Mouse (Mus musculus) telencephalon, adult 2 months (tissue): ENCODE results near the gene Rasip1.

Experiments
- DNase-seq: peaks from one replicate; pipeline ENCODE4 v3.0.0-alpha.2; 2011; ENCODE audit warnings: low read depth, low spot score

The Rasip1 gene

DNA sequence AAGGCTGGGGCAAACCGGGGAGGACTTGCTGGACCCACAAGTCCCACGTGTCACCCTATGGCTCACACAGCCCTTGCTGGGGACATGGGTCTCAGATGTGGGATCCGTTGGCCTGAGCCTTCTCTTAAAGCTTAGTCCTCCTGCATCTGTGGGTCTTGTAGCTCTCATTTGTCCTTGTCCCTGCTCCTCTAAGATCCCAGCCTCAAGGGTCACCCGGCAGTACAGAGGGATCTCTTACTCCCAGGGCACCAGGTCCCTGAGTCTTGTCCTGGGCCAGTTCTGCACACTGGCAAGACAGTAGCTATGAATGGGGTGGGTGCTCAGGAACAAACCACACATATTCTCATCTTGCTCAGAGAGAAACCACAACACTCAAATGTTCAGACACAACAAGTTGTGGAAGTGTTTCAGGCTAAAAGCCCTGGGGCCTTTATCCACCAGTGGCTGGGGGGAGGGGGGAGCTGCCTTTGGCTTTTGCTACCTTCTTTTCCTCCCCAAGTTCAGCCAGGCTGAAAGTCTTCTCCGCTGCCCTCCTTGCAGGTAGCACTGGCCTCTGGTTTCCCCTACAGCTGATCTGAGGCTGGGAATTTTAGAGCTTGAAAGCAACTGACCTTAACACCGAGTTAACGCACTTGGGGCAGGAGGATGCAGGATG lies 56.2 kb downstream of the Rasip1 start, which contains the start of gene Ntn5:
Ntn5 (plus strand) TSS at position 627 of the 655 bp plus-strand sequence.
- no peak for DNase-seq

- DNase-seq = no peak
Measured at GRCm38 (mm10) chr7:45685811-45686210, 58.5 kb downstream of the Rasip1 start.

- DNase-seq = no peak
Measured at GRCm38 (mm10) chr7:45686841-45687240, 59.6 kb downstream of the Rasip1 start.
